Mouse (Mus musculus): Measurements from ENCODE around the gene Pign. TPM values are rescaled to one million over a fixed set of nuclear protein-coding genes. Genes with fewer than 3 reads are reported as not detected.

Gene Pign
- polyA plus RNA-seq, 1 experiment, result 0.02 TPM

DNA sequence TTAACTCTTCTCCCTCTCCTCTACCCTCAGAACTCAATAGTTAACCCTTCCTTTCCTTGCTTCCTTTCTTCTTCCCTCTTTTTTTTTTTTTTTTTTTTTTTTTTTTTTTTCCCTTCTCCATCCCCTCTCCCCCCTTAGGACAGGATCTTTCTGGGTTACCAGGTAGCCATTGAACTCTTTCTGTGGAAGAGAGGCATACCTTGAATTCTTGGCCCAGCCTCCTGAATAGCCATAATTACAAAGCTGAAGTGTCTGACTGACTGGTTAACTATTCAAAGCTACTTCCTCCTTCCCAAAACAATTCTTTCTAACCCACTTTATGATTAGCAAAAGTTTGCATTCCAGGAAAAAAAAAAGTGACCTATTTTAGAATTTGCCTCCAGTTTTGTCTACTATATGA lies 6.2 kb upstream of the Pign start:
- H3K4me3 ChIP-seq (replicated peaks), result no peak overlapping the region
- H3K4me1 ChIP-seq (ENCODE audit: control insufficient read depth), result peaks cover 15% of the 10 kb centered on the region
- no peaks in the 10 kb centered on the region for H3K27me3 ChIP-seq (ENCODE audit: control insufficient read depth)
- H3K36me3 ChIP-seq (ENCODE audit: control insufficient read depth), result peaks cover 6% of the 10 kb centered on the region
- H3K9me3 ChIP-seq (ENCODE audit: control insufficient read depth, low read length), result no peaks in the 10 kb centered on the region
- TF ChIP-seq GATA1 (IDR thresholded peaks at IDR 0.05; ENCODE audit: low read length) (no peak), TAL1 (IDR thresholded peaks at IDR 0.05; ENCODE audit: low read length) (no peak)

- Histone ChIP-seq H3K4me3 (replicated peaks) (peak overlapping the region; percentile 100), H3K27me3 (ENCODE audit: control insufficient read depth) (no peaks in the 10 kb centered on the region), H3K36me3 (ENCODE audit: control insufficient read depth) (peaks cover 6% of the 10 kb centered on the region), H3K4me1 (ENCODE audit: control insufficient read depth) (peaks cover 34% of the 10 kb centered on the region), H3K9me3 (ENCODE audit: control insufficient read depth, low read length) (no peaks in the 10 kb centered on the region)
- TF ChIP-seq GATA1 (IDR thresholded peaks at IDR 0.05; ENCODE audit: low read length) (no peak), TAL1 (IDR thresholded peaks at IDR 0.05; ENCODE audit: low read length) (no peak)
These were observed 710 bp upstream of the Pign start for GRCm38 (mm10) chr1:105663962-105664812.

GRCm38 (mm10) chr1:105662820-105663170 lies 682 bp downstream of the Pign start:
- Histone ChIP-seq H3K4me1 (ENCODE audit: control insufficient read depth) (peaks cover 34% of the 10 kb centered on the region), H3K27me3 (ENCODE audit: control insufficient read depth) (no peaks in the 10 kb centered on the region), H3K9me3 (ENCODE audit: control insufficient read depth, low read length) (no peaks in the 10 kb centered on the region), H3K4me3 (replicated peaks) (peak overlapping the region; percentile 100), H3K36me3 (ENCODE audit: control insufficient read depth) (peaks cover 6% of the 10 kb centered on the region)
- TF ChIP-seq GATA1 (IDR thresholded peaks at IDR 0.05; ENCODE audit: low read length) (no peak), TAL1 (IDR thresholded peaks at IDR 0.05; ENCODE audit: low read length) (no peak)

DNA sequence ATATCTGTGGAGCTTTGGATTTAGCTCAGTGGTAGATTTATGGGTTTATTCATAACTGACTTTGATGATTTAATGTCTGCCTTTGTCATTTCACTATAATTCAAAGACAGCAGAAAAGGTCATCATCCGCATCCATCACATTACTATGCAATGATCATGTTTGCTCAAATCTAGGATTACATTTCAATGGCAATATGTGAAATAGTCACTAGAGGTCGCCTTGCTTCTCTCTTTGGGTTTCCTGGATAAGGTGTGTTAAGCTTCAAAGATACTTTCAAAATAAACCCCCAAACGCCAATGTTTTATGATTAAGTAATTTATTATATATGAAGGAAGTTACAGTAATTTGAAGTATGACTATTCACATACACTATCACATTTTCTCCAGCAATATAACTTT lies 3.5 kb downstream of the Pign start:
- no peak overlapping the region for H3K4me3 ChIP-seq (replicated peaks)
- peaks cover 24% of the 10 kb centered on the region for H3K4me1 ChIP-seq (ENCODE audit: control insufficient read depth)
- H3K9me3 ChIP-seq (ENCODE audit: control insufficient read depth, low read length), result no peaks in the 10 kb centered on the region
- peaks cover 12% of the 10 kb centered on the region for H3K36me3 ChIP-seq (ENCODE audit: control insufficient read depth)
- no peaks in the 10 kb centered on the region for H3K27me3 ChIP-seq (ENCODE audit: control insufficient read depth)
- TF ChIP-seq GATA1 (IDR thresholded peaks at IDR 0.05; ENCODE audit: low read length), result no peak
- no peak for TF ChIP-seq TAL1 (IDR thresholded peaks at IDR 0.05; ENCODE audit: low read length)

- Histone ChIP-seq H3K9me3 (ENCODE audit: control insufficient read depth, low read length) (no peaks in the 10 kb centered on the region), H3K27me3 (ENCODE audit: control insufficient read depth) (no peaks in the 10 kb centered on the region), H3K4me1 (ENCODE audit: control insufficient read depth) (no peaks in the 10 kb centered on the region), H3K36me3 (ENCODE audit: control insufficient read depth) (peaks cover 23% of the 10 kb centered on the region), H3K4me3 (replicated peaks) (no peak overlapping the region)
- TF ChIP-seq TAL1 (IDR thresholded peaks at IDR 0.05; ENCODE audit: low read length) (no peak), GATA1 (IDR thresholded peaks at IDR 0.05; ENCODE audit: low read length) (no peak)
These were observed 9.5 kb downstream of the Pign start for GRCm38 (mm10) chr1:105653981-105654380.

DNA sequence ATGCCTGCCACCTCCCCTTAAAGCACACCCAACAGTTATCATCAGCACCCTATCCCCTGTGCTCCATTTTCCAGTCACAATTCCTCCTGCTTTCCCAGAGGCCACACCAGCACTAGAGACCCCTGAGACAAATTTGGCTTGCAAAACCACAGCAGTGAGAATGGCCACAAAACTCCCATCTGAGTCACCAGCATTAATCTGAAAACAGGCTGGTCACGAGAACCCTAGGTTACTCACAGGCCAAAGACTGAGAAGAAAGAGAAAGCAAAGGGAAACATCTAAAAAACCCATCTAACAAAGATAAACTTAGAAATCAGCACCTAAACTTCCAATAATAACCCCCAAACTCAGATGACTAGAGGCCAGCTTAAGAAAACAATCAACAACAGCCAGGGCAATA lies 12.8 kb downstream of the Pign start:
- Histone ChIP-seq H3K36me3 (ENCODE audit: control insufficient read depth) (peaks cover 24% of the 10 kb centered on the region), H3K4me1 (ENCODE audit: control insufficient read depth) (no peaks in the 10 kb centered on the region), H3K9me3 (ENCODE audit: control insufficient read depth, low read length) (no peaks in the 10 kb centered on the region), H3K4me3 (replicated peaks) (no peak overlapping the region), H3K27me3 (ENCODE audit: control insufficient read depth) (no peaks in the 10 kb centered on the region)
- TF ChIP-seq GATA1 (IDR thresholded peaks at IDR 0.05; ENCODE audit: low read length) (no peak), TAL1 (IDR thresholded peaks at IDR 0.05; ENCODE audit: low read length) (no peak)

DNA sequence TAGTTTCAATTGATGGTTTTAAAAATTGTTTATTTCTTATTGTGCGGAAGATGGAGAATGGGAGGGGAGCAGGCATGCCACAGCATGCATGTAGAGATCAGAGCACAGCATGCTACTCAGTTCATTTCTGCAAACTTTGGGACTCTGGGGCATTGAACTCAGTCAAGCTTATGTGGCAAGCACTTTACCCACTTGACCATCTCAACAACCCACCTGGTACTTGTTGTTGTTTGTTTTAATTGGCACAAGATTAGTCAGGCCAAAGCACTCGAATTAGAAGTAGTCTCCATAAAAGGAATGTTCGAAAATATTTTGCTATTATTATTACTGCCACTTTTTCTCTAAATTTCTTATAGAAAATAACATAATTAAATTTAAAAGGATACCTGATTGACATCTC lies 19.4 kb downstream of the Pign start:
- Histone ChIP-seq H3K4me3 (replicated peaks) (no peak overlapping the region), H3K27me3 (ENCODE audit: control insufficient read depth) (no peaks in the 10 kb centered on the region), H3K4me1 (ENCODE audit: control insufficient read depth) (no peaks in the 10 kb centered on the region), H3K9me3 (ENCODE audit: control insufficient read depth, low read length) (no peaks in the 10 kb centered on the region), H3K36me3 (ENCODE audit: control insufficient read depth) (peaks cover 23% of the 10 kb centered on the region)
- TF ChIP-seq GATA1 (IDR thresholded peaks at IDR 0.05; ENCODE audit: low read length) (no peak), TAL1 (IDR thresholded peaks at IDR 0.05; ENCODE audit: low read length) (no peak)

GRCm38 (mm10) chr1:105630481-105630880 lies 33.0 kb downstream of the Pign start:
- Histone ChIP-seq H3K4me3 (replicated peaks) (no peak overlapping the region), H3K27me3 (ENCODE audit: control insufficient read depth) (no peaks in the 10 kb centered on the region), H3K9me3 (ENCODE audit: control insufficient read depth, low read length) (no peaks in the 10 kb centered on the region), H3K36me3 (ENCODE audit: control insufficient read depth) (peaks cover 3% of the 10 kb centered on the region; the same call in 1 of the 2 replicates), H3K4me1 (ENCODE audit: control insufficient read depth) (no peaks in the 10 kb centered on the region)
- TF ChIP-seq TAL1 (IDR thresholded peaks at IDR 0.05; ENCODE audit: low read length) (no peak), GATA1 (IDR thresholded peaks at IDR 0.05; ENCODE audit: low read length) (no peak)

DNA sequence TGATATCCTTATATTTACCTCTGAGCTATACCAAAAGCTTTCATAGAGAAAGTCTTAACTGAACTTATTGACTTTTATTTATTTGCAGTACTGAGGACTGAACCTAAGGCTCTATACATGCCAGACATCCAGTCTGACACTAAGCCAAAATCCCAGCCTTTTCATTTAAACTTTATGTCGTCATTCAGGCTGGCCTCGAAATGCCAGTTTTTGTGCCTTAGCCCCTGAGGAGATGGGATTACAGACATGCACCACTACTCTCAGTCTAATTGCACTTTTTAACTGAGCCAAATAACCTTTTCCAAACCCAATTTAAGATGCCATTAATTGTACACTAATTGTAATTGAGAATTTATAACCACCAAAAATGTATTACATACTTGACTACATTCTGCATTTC lies 73.8 kb downstream of the Pign start:
- no peak for TF ChIP-seq TAL1 (IDR thresholded peaks at IDR 0.05; ENCODE audit: low read length)
- no peak for TF ChIP-seq GATA1 (IDR thresholded peaks at IDR 0.05; ENCODE audit: low read length)
- no peaks in the 10 kb centered on the region for H3K4me1 ChIP-seq (ENCODE audit: control insufficient read depth)

More for the DNA sequence above, 73.8 kb downstream of the Pign start:
- H3K4me3 ChIP-seq (replicated peaks), result no peak overlapping the region
- H3K36me3 ChIP-seq (ENCODE audit: control insufficient read depth), result peaks cover 10% of the 10 kb centered on the region
- no peaks in the 10 kb centered on the region for H3K9me3 ChIP-seq (ENCODE audit: control insufficient read depth, low read length)
- H3K27me3 ChIP-seq (ENCODE audit: control insufficient read depth), result no peaks in the 10 kb centered on the region

Data from erythroblast, embryonic 14.5 days (primary cell).